Mouse (Mus musculus): ENCODE results near the gene Foxp1.

- TF ChIP-seq ZC3H11A (IDR thresholded peaks at IDR 0.05; ENCODE audit: low read depth, low read length) (no peak), CTCF (IDR thresholded peaks at IDR 0.05 in 2 of 3, conservative IDR thresholded peaks at IDR 0.05 in 1 of 3; ENCODE audit: control insufficient read depth in 1 of 3, insufficient read depth in 1 of 3, low read depth in 2 of 3, low read length in 3 of 3, poor library complexity in 1 of 3, severe bottlenecking in 1 of 3) (no peak), TAL1 (IDR thresholded peaks at IDR 0.05; ENCODE audit: low read length) (no peak), EP300 (IDR thresholded peaks at IDR 0.05; ENCODE audit: low read depth in 1 of 2, low read length in 2 of 2) (no peak), TCF12 (IDR thresholded peaks at IDR 0.05; ENCODE audit: low read depth, low read length) (no peak), POLR2AphosphoS5 (IDR thresholded peaks at IDR 0.05; ENCODE audit: borderline replicate concordance, low read depth, low read length) (no peak), ZNF384 (IDR thresholded peaks at IDR 0.05; ENCODE audit: low read depth, low read length) (no peak), SIN3A (IDR thresholded peaks at IDR 0.05; ENCODE audit: low read length) (no peak), POLR2A (IDR thresholded peaks at IDR 0.05; ENCODE audit: control insufficient read depth in 1 of 2, insufficient read depth in 1 of 2, low read depth in 1 of 2, low read length in 2 of 2, poor library complexity in 1 of 2) (no peak)
Measured at GRCm38 (mm10) chr6:99566921-99567320, 44.4 kb upstream of the Foxp1 start.

Measured in MEL (cell line).